Mouse (Mus musculus) spleen, adult 18-20 months (tissue): ENCODE results near the gene Slfn9.
"Not testable (repeated sequence)": the region's sequence is repeated elsewhere in the genome, so short reads cannot be mapped to it uniquely, and the experiment has no call there.

Source experiments
- DNase-seq, 2 experiments: peaks; one replicate each; pipeline ENCODE4 v3.0.0; 2022; ENCODE audit warnings: mixed read lengths in 2 of 2

Gene Slfn9

DNA sequence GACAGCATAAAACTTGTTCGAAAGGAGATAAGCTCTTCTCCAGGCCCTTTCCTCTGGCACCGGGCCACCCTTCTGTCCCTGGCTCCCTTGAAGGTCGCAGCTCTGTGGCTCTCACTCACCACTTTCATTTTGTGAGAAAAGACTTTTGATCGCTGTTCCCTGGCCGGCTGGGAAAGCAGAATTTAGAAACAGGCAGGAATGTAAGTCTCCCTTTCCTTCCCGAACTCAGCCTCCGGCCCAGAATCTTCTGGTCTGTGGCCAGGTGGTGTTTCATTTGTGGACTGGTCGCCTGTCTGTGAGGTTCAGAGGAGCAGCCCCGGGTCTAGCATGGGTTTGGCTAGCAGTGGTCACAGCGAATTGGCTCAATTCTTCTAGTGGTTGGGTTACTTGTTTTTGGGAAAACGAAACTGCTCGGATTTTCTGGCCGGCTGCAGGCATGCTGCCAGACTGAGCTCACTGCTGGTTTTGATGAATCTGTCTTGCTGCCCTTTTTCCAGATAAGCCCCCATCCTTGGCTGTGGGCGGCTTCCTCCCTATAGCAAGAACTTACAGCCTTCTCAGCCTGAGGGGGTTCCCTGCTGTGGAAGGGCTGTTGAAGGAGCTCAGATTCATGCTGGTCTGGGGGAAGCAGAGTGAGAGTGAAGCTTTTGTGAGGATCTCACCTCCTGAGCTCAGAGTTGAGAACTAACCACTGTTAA lies at the start of gene Slfn9:
Gene Slfn9 (minus strand): TSS at position 362 of the 698 bp plus-strand sequence.
- DNase-seq: peak in 1 of 2 experiments; percentile 21

DNA sequence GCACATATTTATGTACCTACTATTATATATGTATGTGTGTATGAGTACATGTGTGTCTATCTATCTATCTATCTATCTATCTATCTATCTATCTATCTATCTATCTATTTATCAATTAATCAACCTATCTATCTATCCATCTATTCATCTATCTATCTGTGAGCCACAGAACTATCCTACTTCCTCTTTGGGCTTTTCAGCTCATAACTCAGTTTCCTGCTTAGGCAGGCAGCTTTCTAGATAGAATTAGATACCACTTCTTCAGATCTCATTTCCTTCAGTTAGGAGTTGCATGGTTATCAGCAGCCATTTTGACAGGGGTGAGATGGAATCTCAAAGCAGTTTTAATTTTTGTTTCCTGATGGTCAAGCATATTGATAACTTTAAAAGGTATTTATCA lies 49.4 kb upstream of the Slfn9 start:
- DNase-seq: no peak

DNA sequence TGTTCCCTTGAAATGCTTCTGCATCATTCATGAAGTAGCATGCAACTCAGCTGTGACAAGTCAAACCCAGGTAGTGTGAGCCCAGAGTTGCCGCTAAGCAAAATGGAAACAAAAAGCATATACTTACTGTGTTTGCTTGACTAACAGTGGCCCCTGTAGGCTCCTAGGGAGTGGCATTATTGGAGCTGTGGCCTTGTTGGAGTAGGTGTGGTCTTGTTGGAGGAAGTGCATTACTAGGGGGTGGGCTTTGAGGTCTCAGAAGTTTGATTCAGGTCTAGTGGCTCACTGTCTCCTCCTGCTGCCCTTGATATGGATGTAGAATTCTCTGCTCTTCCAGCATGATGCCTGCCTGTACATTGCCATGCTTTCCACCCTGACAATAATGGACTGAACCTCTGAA lies 48.7 kb upstream of the Slfn9 start:
- no peak for DNase-seq

DNA sequence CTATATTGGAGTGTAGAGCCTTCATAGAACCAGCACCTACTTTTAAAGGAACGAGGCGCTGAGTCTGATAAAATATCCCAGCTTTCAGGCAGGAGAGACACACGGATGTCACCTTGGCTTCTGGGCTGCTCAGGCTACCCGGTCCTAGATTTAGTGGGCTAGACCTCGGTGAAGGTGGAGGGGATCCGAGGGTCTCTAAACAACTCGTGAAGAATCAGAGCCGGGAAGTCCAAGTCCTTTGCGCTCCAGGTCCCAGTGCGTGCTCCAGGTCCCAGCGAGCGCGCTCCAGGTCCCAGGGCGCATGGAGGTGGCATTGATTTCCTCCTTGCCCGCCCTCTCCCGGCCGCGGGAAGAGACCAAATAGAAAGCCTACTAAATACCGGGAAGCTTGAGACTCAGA lies 48.2 kb upstream of the Slfn9 start:
- no peak for DNase-seq

- no peak for DNase-seq
Measured at GRCm38 (mm10) chr11:83039156-83039555, 47.5 kb upstream of the Slfn9 start.

GRCm38 (mm10) chr11:83038686-83039085 lies 47.1 kb upstream of the Slfn9 start:
- DNase-seq: not testable (repeated sequence)

- DNase-seq: peak; percentile 35 to 49
Measured at GRCm38 (mm10) chr11:83020621-83021020, 29.0 kb upstream of the Slfn9 start, which contains the start of gene Slfn8. Gene Slfn8, minus strand, starts transcription at chr11:83020810.

DNA sequence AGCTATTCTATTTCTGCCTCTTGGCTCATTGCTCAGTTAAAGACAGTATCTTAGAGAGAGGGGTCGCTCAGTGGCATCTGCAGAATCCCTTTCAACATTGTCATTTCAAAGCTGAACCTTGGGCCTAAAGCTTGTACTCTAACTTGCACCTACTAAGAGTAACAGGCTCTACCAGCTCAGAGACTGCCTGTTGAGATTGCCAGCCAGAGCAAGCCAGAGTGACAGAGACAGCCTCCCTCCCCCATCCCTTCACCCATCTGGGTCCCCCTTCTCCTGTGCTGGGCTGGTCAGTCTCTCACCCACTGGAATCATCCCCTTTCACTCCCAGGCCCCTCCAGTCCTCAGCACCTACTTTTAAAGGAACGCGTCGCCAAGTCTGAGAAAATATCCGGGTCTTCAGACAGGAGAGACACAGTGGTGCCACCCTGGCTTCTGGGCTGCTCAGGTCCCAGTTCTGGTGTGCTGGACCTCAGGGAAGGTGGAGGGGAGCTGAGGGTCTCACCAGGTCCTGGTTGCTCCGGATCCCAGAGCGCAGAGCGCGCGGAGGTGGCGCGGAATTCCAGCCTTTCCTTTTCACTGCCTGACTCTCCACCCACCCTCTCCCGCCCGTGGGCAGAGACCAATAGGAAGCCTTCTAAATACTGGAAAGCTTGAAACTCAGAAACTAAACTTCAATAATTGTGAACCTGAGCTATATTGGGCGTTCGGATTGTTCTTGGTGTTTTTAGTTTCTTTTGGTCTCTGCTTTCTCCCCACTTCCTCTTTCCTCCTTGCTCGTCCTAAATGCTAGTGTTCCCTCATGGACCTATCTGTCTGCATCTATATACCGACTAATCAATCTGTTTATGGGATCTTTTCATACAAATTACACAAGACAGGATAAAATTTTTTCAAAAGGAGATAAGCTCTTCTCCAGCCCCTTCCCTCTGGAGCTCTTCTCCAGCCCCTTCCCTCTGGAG lies 28.2 kb upstream of the Slfn9 start:
- DNase-seq: peak in 1 of 2 experiments; percentile 10

- DNase-seq: no peak
Measured at GRCm38 (mm10) chr11:83016093-83016492, 24.5 kb upstream of the Slfn9 start.

GRCm38 (mm10) chr11:83013356-83013755 lies 21.7 kb upstream of the Slfn9 start:
- DNase-seq: no peak

- peak in 1 of 2 experiments; percentile 18 for DNase-seq
Measured at GRCm38 (mm10) chr11:82990612-82991385, 831 bp downstream of the Slfn9 start.

GRCm38 (mm10) chr11:82989357-82989756 lies 2.3 kb downstream of the Slfn9 start:
- no peak for DNase-seq

DNA sequence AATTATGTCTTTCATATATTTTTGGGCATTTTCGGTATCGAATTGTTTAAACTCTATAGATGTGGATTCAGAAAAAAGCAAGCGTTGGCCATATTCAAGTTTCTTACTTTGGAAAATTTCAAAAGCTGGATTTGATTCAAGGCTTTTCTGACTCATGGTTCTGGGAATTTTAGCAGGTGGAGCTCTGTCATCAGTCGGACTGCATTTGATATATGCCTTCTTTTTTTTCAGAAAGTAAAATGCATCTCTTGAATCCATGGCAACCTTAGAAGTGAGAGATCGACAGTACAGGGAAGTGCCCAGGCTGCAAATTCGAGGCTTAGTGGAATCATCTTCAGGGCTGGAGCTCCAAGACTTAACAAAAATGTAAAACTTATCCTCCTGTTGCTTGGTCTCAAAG lies 4.0 kb downstream of the Slfn9 start:
- no peak for DNase-seq

- no peak for DNase-seq
Measured at GRCm38 (mm10) chr11:82983193-82983592, 8.4 kb downstream of the Slfn9 start.

GRCm38 (mm10) chr11:82982409-82982808 lies 9.2 kb downstream of the Slfn9 start:
- not testable (repeated sequence) for DNase-seq

DNA sequence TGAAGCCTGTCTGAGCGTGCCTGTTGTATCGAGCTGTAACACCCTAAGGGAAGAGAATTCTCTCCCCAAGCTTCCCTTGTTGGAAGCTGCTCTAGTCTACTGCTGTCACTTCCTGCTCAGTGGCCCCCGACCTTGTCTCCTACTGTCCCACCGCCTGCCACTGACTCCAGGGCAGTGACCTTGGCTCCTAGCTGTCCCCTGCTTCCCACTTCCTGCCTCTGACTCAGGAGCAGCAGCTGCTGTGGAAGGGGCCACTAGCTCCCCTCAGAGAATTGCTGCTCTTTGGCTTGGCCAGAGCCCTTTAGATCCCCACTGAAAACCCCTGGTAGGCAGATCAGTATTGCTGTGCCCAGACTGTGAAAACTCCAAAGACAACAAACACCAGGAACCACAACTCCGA lies 17.7 kb downstream of the Slfn9 start:
- DNase-seq: no peak

- DNase-seq: no peak
Measured at GRCm38 (mm10) chr11:82971590-82971974, 20.0 kb downstream of the Slfn9 start.

DNA sequence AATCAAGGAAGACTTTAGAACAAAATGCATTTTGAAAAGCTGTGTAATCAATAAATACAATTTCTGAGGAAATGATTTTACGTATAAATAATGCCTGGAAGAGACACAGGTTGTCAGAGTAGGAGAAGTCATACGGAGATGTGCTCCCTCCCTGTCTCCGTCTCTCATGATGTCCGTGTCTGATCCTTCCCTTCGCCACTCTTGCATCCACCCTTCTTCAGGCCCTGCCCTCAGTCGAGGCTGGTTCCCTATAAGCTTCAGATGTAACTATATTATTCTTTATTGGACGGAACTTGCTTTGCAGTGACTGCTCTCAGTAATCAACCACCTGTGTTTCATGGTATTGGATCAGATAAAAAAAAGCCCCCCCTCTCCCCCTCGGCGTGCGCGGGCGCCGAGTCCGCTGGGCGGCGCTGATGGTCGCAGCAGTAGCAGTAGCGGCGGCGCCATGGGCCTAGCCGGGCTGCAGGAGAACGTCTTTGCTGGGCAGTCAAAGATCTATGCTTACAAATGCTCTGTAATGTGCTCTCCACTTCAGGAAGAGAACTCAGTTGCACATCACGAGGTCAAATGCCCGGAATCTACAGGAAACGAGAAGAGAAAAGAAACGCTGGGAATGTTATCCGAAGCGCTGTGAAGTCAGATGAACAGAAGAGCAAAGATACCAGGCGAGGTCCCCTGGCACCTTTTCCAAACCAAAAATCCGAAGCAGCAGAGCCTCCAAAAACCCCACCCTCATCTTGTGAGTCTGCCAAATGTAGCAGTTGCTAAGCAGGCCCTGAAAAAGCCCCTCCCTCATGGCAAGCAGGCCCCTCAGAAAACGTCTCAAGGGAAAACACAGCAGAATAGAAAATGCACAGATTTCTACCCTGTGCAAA lies 20.7 kb downstream of the Slfn9 start:
- DNase-seq: peak in 1 of 2 experiments; percentile 27

- DNase-seq: no peak
Measured at GRCm38 (mm10) chr11:82962215-82962614, 29.4 kb downstream of the Slfn9 start.

DNA sequence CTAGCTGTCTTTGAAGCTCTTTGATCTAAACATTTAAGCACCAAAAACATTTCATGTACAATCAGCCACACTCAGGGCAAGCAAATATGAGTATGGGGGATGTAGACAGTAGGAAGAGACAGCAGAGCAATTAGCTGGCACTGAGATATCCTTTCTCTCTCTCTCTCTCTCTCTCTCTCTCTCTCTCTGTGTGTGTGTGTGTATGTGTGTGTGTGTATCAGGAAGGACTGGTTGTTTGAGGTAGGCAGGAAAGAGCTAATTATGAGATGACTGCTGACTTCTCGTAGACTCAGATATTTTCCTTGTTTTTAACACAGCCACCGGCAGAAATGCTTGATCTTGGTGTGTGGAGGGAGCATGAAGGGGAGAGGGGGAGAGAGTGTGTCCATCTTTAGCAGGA lies 29.9 kb downstream of the Slfn9 start:
- no peak for DNase-seq

DNA sequence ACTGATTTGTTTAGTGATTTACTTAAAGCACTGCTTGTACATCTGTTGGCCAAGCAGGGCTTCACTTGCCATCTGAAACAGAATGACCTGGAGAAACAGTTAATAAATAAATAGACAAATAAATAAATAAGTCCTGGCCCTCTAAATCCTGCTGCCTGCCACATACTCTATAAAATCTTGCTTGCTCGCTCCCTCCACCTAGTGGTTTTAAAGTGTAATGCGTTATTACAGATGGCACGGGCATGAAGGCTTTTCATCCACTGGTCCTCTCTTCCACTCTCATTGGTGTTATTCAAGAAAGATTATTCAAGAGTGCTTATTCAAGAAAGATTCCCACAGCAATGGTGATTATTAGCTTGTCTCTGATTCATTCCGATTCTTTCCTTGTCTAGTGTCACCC lies 32.0 kb downstream of the Slfn9 start:
- DNase-seq: peak in 1 of 2 experiments; percentile 25

DNA sequence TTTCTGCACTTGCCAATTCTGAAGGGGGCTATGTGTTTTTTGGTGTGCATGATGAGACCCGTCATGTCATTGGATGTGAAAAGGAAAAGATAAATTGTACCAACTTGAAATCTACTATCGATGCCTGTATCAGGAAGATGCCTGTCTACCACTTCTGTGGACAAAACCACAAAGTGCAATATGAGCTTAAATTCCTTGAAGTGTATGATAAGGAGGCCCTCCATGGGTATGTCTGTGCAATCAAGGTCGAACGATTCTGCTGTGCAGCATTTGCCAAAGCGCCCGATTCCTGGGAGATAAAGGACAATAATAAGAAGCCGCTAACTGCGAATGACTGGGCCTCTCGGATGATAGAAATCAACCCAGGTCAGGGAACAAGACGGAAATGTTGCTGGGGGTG lies 34.7 kb downstream of the Slfn9 start:
- DNase-seq: no peak
